Mouse (Mus musculus): ENCODE measurements around the gene Abcb9.

The Abcb9 gene

GRCm38 (mm10) chr5:124013747-124014146, 81.9 kb downstream of the Abcb9 start:
- peak; percentile 37 for DNase-seq (ENCODE audit: low spot score)

DNA sequence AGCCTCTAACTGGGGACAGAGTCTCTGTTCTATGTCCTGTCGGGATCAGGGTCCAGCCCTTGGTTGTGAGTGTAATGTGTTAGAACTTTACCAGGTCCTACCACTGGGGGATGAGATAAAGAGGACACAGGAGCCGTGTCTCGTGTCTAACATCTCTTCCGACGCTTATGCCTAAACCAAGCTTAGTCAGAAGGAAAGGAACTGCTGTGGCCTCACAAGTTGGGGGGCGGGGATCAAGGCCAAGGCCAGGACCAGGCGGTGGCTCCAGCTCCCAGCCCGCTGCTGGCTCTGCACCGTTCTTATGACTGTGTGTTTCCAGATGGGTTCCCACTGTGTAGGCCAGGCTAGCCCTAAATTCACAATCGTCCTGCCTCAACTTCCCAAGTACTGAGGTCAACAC, 82.7 kb downstream of the Abcb9 start:
- DNase-seq (ENCODE audit: low spot score): peak; percentile 15

GRCm38 (mm10) chr5:124011927-124012326, 83.7 kb downstream of the Abcb9 start:
- peak; percentile 34 for DNase-seq (ENCODE audit: low spot score)

Data from T-cell, adult 2 months (primary cell).